8 mouse cellular contexts compared by ENCODE assay signal in genomic region chr1:74331046-74331681, GRCm38 (mm10). TPM values are rescaled to one million over a fixed set of nuclear protein-coding genes. Genes with fewer than 3 reads are reported as not detected.
DNase-seq lines count a peak whose midpoint lies in the region; TF ChIP-seq lines count a peak whose summit lies in the region.

No protein-coding gene starts in this region.

- peak overlapping the region; percentile 89 for H3K27ac ChIP-seq in gastrocnemius, adult 2 months

- TF ChIP-seq CTCF in gastrocnemius, adult 2 months (IDR thresholded peaks at IDR 0.05), result no peak

- DNase-seq in gastrocnemius, adult 2 months, result no peak
- no peak for DNase-seq in gastrocnemius, postnatal 14 days
- DNase-seq in c-Kit-positive CD71-positive TER-119-positive erythroid progenitor cells, embryonic 14.5 days (ENCODE audit: low spot score), result peak; percentile 34
- DNase-seq in heart, postnatal 25 days (ENCODE audit: low spot score), result peak; percentile 42
- peak; percentile 16 for DNase-seq in lung, postnatal 25 days (ENCODE audit: low spot score)
- no peak for DNase-seq in spleen, adult 18-20 months
- no peak for DNase-seq in adrenal gland, adult (ENCODE audit: inconsistent age in 2 of 2, low spot score in 1 of 2)
- DNase-seq in layer of hippocampus, adult 9-11 months, result no peak

- intact Hi-C loops in gastrocnemius, adult 2 months (cut with DNase I), result no loop called here
- intact Hi-C loops in gastrocnemius, postnatal 14 days (cut with DNase I; ENCODE audit: low total_unique reads), result no loop called here
- intact Hi-C loops in heart, postnatal 25 days (cut with DNase I), result loop anchor here (2.0 kb wide), 1 partner anchor 14 kb away; no protein-coding TSS in a partner anchor

- H3K4me3 ChIP-seq in gastrocnemius, adult 2 months, result no peak overlapping the region

RNA-seq across cellular contexts. Expression of gene Tmbim1, which starts 25.7 kb away (rescaled TPM):
- total RNA-seq in gastrocnemius, adult 2 months (2021), result 10 to 100 TPM; 35.2 to 35.4 TPM
- total RNA-seq in gastrocnemius, postnatal 14 days (2021), result 10 to 100 TPM; 32.4 to 39.8 TPM
- 10 to 100 TPM; 38.4 to 41.5 TPM for total RNA-seq in heart, postnatal 25 days (2021)

RNA-seq across cellular contexts. Expression of gene Catip, which starts 30.7 kb away (rescaled TPM):
- under 1 TPM in 1 of 2 experiments, not detected in 1; 0.13 TPM for total RNA-seq in gastrocnemius, adult 2 months (2021)
- total RNA-seq in gastrocnemius, postnatal 14 days (2021), result under 1 TPM; 0.10 to 0.20 TPM
- under 1 TPM; 0.18 to 0.28 TPM for total RNA-seq in heart, postnatal 25 days (2021)

RNA-seq across cellular contexts. Expression of gene Slc11a1, which starts 43.8 kb away (rescaled TPM):
- total RNA-seq in gastrocnemius, adult 2 months (2021), result 1 to 10 TPM; 3.8 to 5.6 TPM
- 1 to 10 TPM; 2.5 to 4.5 TPM for total RNA-seq in gastrocnemius, postnatal 14 days (2021)
- 1 to 10 TPM; 2.5 to 3.2 TPM for total RNA-seq in heart, postnatal 25 days (2021)

RNA-seq across cellular contexts. Expression of gene Pnkd, which starts 46.4 kb away (rescaled TPM):
- total RNA-seq in gastrocnemius, adult 2 months (2021), result 10 to 100 TPM; 45.4 to 70.5 TPM
- 10 to 100 TPM; 59.8 to 72.1 TPM for total RNA-seq in gastrocnemius, postnatal 14 days (2021)
- total RNA-seq in heart, postnatal 25 days (2021), result 100 to 1,000 TPM; 160 to 161 TPM

RNA-seq across cellular contexts. Expression of gene Aamp, which starts 46.6 kb away (rescaled TPM):
- 10 to 100 TPM; 69.4 to 76.1 TPM for total RNA-seq in gastrocnemius, adult 2 months (2021)
- 10 to 100 TPM; 76.7 to 77.5 TPM for total RNA-seq in gastrocnemius, postnatal 14 days (2021)
- 10 to 100 TPM; 87.5 to 94.8 TPM for total RNA-seq in heart, postnatal 25 days (2021)

Comparison
In these comparisons a context has a peak if more than half of its experiments do, and no peak if none do; other contexts are left out.
1. DNase-seq: peak in c-Kit-positive CD71-positive TER-119-positive erythroid progenitor cells, embryonic 14.5 days (single experiment), heart, postnatal 25 days (single experiment) and lung, postnatal 25 days (single experiment); none in gastrocnemius, adult 2 months (single experiment), gastrocnemius, postnatal 14 days (single experiment), spleen, adult 18-20 months (0 of 2), adrenal gland, adult (0 of 2) and layer of hippocampus, adult 9-11 months (single experiment).